Mouse (Mus musculus) heart, embryonic 13.5 days (tissue): ENCODE data around the gene Bhlhe41. TPM values are rescaled to one million over a fixed set of nuclear protein-coding genes. Genes with fewer than 3 reads are reported as not detected.
A peak's percentile ranks its signal among the peaks of the same experiment; 100 is the strongest.

Source experiments
- ATAC-seq: fragments of 200-750 bp; cut with Nextera tagmentation; 2 replicates; pipeline ENCODE4 v1.8.0; 2017; ENCODE audit warnings: moderate TSS enrichment; ENCODE audit not compliant: insufficient number of reproducible peaks, low FRiP score, low TSS enrichment; ENCODE audit errors: extremely low read depth
- H3K27ac ChIP-seq: fragments of 300-500 bp; sonication (generic); replicated peaks from 2 replicates; pipeline ENCODE4 v1.5.1; 2015; ENCODE audit warnings: moderate library complexity, mild to moderate bottlenecking, inconsistent platforms
- H3K27me3 ChIP-seq: fragments of 300-500 bp; sonication (generic); replicated peaks from 2 replicates; pipeline ENCODE4 v1.6.1; 2015; ENCODE audit warnings: mild to moderate bottlenecking, inconsistent platforms
- H3K36me3 ChIP-seq: fragments of 300-500 bp; sonication (generic); 2 replicates; pipeline ENCODE4 v1.6.1; 2015; ENCODE audit warnings: mild to moderate bottlenecking, inconsistent platforms
- H3K4me1 ChIP-seq: fragments of 300-500 bp; sonication (generic); 2 replicates; pipeline ENCODE4 v1.6.1; 2015; ENCODE audit warnings: inconsistent platforms
- H3K4me2 ChIP-seq: fragments of 300-500 bp; sonication (generic); 2 replicates; pipeline ENCODE4 v1.6.1; 2015; ENCODE audit warnings: inconsistent platforms, mild to moderate bottlenecking, moderate library complexity
- H3K4me3 ChIP-seq: fragments of 300-500 bp; sonication (generic); 2 replicates; pipeline ENCODE4 v1.5.1; 2015; ENCODE audit warnings: moderate library complexity, mild to moderate bottlenecking, inconsistent platforms
- H3K9ac ChIP-seq: fragments of 300-500 bp; sonication (generic); 2 replicates; pipeline ENCODE4 v1.6.1; 2015; ENCODE audit warnings: inconsistent platforms, mild to moderate bottlenecking, moderate library complexity
- H3K9me3 ChIP-seq: fragments of 300-500 bp; sonication (generic); 2 replicates; pipeline ENCODE4 v1.6.1; 2016; ENCODE audit warnings: inconsistent platforms
- WGBS: fragments of 180-500 bp; shearing (Covaris S2); methylation state at CpG from one replicate; pipeline ENCODE4 v1.1.7; 2015; ENCODE audit warnings: mixed read lengths; 5-methylcytosine and 5-hydroxymethylcytosine counted together
- polyA plus RNA-seq: library from polyadenylated mRNA; unstranded; fragments of >200 nt; fragmentation: Nextera tagmentation; extraction: Ambion mirVana; gene quantifications from 2 replicates; pipeline ENCODE4 v1.2.1, GENCODE M21; 2015

Bhlhe41 gene
- polyA plus RNA-seq, 1 experiment from 2014 or later: 4.9 TPM

DNA sequence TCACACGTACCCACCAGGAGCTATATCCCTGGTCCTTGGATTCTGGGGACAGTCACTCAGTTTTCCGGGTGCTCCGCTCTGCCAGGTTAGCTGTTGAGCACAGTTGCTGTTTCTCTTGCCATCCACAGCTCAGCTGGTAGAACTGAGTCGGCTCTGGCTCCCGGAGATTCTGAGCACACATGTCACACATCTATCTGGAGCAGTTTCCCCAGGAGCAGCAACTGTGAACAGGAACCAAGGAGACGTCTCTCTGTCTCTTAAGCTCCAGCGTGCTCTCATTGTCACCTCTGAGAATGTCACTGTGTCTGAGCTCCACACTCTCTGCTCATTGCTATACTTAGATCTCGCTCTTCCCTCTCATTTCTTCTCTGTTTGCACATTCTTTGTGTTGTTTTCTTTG, 32.4 kb downstream of the Bhlhe41 start:
- H3K4me3 ChIP-seq: no peak overlapping the region
- peak overlapping the region; percentile 20 for H3K4me2 ChIP-seq
- no peak overlapping the region for H3K9ac ChIP-seq
- peak overlapping the region; percentile 36; the same call in 1 of the 2 replicates for H3K27ac ChIP-seq
- H3K4me1 ChIP-seq: peaks cover 32% of the 10 kb centered on the region
- no peak for ATAC-seq
- H3K27me3 ChIP-seq: no peaks in the 10 kb centered on the region
- H3K36me3 ChIP-seq: no peaks in the 10 kb centered on the region
- no peaks in the 10 kb centered on the region for H3K9me3 ChIP-seq
- WGBS: 52% methylated on average over 8 of the region's 8 CpGs

DNA sequence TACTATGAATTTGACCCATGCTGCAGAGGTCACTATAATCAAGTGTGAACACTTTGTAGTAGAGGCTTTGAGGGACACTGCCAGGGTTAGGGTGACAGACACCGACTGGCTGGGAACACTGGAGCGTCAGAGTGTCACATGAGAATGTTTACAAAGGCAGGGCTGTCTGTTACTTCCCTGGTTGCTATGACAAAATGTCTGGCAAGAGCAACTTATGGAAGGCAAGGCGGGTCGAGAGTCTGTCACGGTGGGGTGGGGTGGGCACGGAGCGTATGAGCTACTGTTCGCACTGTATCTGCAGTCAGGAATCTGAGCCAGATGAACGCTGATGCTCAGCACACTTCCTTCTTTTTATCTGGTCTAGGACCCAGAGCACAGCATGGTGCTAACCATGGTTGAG, 34.7 kb downstream of the Bhlhe41 start:
- Histone ChIP-seq H3K36me3 (peaks cover 2% of the 10 kb centered on the region), H3K4me1 (peaks cover 23% of the 10 kb centered on the region), H3K27me3 (no peaks in the 10 kb centered on the region), H3K4me3 (0 out of 2 replicates have a peak overlapping the region, but pooled peaks have one; percentile 11), H3K4me2 (peak overlapping the region; percentile 57), H3K27ac (no peak overlapping the region), H3K9me3 (no peaks in the 10 kb centered on the region), H3K9ac (peak overlapping the region; percentile 59; the same call in 1 of the 2 replicates)
- 40% methylated on average over 9 of the region's 9 CpGs for WGBS
- ATAC-seq: no peak

DNA sequence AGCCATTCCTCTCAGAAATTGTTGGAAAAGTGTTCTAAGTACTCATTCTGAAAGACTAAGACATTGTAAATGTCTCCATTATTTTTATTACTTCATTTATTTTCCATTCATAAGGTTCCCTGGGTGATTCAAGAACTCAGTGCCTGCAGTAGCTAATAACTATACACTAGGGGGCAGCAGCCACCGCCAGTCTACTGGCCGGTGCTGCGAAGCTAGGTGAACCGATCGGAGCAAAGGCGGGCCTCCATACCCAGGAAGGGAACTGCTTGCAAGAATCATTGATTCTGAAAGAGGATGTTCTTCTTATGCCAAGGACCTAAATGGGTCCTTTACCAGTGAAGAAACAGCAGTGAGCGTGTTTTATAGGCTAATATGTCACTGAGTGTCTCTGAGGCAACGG, 35.2 kb downstream of the Bhlhe41 start:
- 14% methylated on average over 8 of the region's 8 CpGs for WGBS
- Histone ChIP-seq H3K9me3 (peaks cover 4% of the 10 kb centered on the region; the same call in 1 of the 2 replicates), H3K4me1 (peaks cover 18% of the 10 kb centered on the region), H3K36me3 (peaks cover 7% of the 10 kb centered on the region), H3K9ac (no peak overlapping the region), H3K27me3 (no peaks in the 10 kb centered on the region), H3K27ac (no peak overlapping the region), H3K4me2 (peak overlapping the region; percentile 57), H3K4me3 (no peak overlapping the region)
- no peak for ATAC-seq

DNA sequence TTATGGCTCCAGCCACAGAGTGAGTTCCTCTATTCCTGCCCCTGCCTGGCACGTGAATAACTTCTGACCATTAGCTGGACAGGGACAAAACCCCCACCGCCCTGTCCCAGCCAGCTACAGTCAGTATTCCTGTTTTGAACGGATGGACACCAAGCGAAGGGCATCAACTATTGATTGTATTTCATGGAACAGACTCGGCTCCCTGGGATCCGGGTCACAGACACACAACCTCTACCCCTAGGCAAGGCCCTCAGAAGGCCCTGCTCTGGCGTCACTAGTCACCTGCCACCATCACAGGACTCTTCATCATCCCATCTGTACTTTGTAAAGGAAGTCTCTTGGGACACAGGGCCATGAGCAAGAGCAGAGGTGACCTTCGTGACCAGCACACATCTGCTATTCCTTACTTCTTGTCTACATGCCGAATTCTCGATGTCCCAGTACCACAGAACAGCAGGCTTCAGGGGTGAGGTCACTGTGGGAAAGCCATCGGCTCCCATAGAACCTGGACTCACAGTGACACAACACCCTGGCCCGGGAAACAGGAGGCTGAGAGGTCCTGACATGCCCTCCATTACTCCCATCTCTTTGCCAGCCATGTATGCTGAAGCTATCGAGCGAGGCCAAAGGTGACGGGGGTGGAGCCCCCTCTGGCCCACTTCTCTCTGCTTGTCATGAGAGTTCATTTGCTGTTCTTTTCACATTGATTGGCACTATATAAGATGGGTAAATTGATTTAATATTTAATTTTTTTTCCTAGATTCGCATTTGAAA, 36.1 kb downstream of the Bhlhe41 start:
- ATAC-seq: no peak
- Histone ChIP-seq H3K4me3 (no peak overlapping the region), H3K27me3 (no peaks in the 10 kb centered on the region), H3K36me3 (peaks cover 14% of the 10 kb centered on the region), H3K27ac (no peak overlapping the region), H3K4me2 (no peak overlapping the region), H3K9ac (no peak overlapping the region), H3K9me3 (peaks cover 4% of the 10 kb centered on the region; the same call in 1 of the 2 replicates), H3K4me1 (peaks cover 17% of the 10 kb centered on the region)
- WGBS: 75% methylated on average over 16 of the region's 16 CpGs

DNA sequence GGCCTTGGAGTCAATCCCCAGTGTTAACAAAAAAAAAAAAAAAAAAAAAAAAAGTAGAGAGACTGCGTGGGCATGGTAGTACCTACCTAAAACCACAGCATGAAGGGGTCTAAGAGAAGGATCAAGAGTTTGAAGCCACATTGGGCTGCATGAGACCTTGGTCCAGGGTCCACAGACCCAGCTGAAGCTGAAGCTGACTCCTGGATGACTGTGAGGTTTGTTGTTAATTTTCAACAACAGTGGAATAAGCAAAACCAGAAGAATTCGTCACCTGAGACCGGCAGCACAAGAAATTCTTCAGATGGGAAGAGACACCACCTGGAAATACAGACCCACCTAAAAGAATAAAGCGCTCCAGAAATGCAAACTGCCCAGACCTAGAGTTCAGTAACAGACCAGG, 39.1 kb downstream of the Bhlhe41 start:
- Histone ChIP-seq H3K9me3 (peaks cover 4% of the 10 kb centered on the region; the same call in 1 of the 2 replicates), H3K4me2 (no peak overlapping the region), H3K9ac (no peak overlapping the region), H3K27ac (no peak overlapping the region), H3K4me1 (peaks cover 24% of the 10 kb centered on the region), H3K36me3 (peaks cover 22% of the 10 kb centered on the region), H3K4me3 (no peak overlapping the region), H3K27me3 (no peaks in the 10 kb centered on the region)
- ATAC-seq: no peak
- WGBS: 93% methylated on average over 4 of the region's 4 CpGs

DNA sequence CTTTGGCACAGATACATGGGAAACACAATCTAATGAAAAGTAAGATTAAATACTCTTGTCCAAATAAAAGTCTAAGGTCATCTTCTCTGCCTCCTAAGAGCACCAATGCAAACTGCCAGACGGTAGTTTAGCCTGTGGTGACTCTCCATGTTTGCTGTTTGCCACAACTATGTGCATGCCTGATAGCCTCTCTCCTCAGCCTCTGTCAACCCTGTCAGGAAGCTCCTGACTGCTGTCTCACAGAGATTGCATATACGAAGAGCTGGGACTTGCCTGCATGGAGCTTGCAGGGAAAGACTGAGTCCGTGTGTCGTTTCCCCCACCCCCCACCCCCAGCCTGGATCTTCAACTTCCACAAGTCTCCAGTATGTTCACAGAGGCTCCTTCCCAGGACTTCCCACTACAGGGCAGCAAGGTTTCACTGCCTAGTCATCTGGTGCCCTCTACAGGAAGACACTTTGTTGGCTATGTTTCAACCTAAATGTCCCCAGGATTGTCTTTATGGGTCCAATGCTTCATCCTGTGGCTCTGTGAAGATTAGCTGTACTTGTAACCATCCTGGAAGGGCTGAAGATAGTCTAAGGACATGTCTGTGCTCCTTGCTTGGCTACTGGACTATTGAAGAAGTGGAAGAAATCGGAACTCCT, 41.6 kb downstream of the Bhlhe41 start:
- H3K4me2 ChIP-seq: no peak overlapping the region
- no peak for ATAC-seq
- H3K4me3 ChIP-seq: no peak overlapping the region
- H3K4me1 ChIP-seq: peaks cover 15% of the 10 kb centered on the region
- H3K27ac ChIP-seq: peak overlapping the region; percentile 59; the same call in 1 of the 2 replicates
- no peaks in the 10 kb centered on the region for H3K27me3 ChIP-seq
- H3K9me3 ChIP-seq: peaks cover 4% of the 10 kb centered on the region; the same call in 1 of the 2 replicates
- H3K9ac ChIP-seq: no peak overlapping the region
- 36% methylated on average over 5 of the region's 5 CpGs for WGBS
- H3K36me3 ChIP-seq: peaks cover 41% of the 10 kb centered on the region

DNA sequence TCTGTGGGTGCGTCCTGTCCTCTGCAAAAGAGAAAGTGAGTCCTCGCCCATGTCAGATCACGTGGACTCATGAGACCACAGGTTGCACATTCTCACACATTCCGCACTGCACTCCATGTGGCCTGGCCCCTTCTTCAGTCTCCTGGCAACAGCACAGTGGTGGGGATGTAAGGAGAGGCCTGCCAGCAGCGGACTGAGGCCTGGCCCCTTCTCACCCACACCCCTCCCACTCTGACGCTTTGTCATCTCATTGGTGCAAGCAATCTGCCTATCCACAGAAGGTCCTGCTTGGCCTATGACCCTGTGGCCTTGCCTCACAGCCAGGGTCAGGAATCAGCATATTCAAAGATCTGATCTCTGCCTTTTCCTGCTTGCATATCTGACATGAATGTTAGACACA, 42.3 kb downstream of the Bhlhe41 start:
- Histone ChIP-seq H3K4me3 (no peak overlapping the region), H3K9ac (no peak overlapping the region), H3K9me3 (peaks cover 4% of the 10 kb centered on the region; the same call in 1 of the 2 replicates), H3K27ac (peak overlapping the region; percentile 59), H3K4me2 (no peak overlapping the region), H3K4me1 (peaks cover 15% of the 10 kb centered on the region), H3K27me3 (no peaks in the 10 kb centered on the region), H3K36me3 (peaks cover 47% of the 10 kb centered on the region)
- ATAC-seq: peak; percentile 35; the same call in 1 of the 2 replicates
- WGBS: 47% methylated on average over 6 of the region's 6 CpGs

DNA sequence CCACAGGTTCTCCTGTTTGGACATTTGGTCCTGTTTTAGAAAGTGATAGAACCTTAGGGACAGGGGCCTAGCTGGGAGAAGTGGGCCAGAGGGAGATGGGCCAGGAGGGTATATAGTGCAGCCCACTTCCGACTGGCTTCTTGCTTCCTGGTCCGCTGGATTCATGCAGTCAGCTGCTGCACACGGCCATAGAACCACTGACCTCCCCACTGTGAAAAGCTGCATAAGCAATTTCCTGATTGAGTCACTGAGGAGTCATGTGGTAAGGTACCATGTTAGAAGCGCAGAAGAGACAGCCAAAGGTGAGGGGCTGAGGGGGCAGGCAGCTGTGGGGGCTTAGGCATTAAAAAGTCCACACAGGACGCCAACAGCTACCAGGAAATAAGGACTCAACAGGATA, 43.1 kb downstream of the Bhlhe41 start:
- H3K4me3 ChIP-seq: no peak overlapping the region
- no peak for ATAC-seq
- peaks cover 15% of the 10 kb centered on the region for H3K4me1 ChIP-seq
- peaks cover 55% of the 10 kb centered on the region for H3K36me3 ChIP-seq
- H3K27me3 ChIP-seq: no peaks in the 10 kb centered on the region
- H3K9me3 ChIP-seq: peaks cover 4% of the 10 kb centered on the region; the same call in 1 of the 2 replicates
- H3K4me2 ChIP-seq: no peak overlapping the region
- WGBS: 68% methylated on average over 5 of the region's 5 CpGs
- no peak overlapping the region for H3K27ac ChIP-seq
- H3K9ac ChIP-seq: no peak overlapping the region

DNA sequence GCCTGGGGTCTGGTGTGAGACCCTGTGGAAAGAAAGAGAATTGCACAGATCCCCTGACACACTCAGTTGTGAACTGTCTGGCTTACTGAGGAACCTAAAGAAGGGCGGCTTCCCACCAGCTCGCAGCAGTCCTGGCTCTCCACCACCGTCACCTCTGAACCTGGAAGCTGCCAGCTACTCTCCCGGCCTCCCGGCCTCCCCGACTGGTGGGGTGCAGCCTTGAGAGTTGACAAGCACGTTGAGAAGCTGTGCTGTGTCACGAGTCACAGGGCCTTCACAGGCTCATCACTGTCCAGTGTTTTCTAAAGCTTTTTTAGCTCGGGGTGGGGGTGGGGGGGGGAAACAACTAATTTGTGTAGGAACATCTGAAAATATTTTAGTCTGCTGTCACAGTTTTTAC, 46.2 kb downstream of the Bhlhe41 start:
- no peaks in the 10 kb centered on the region for H3K27me3 ChIP-seq
- no peak overlapping the region for H3K4me3 ChIP-seq
- H3K36me3 ChIP-seq: peaks cover 66% of the 10 kb centered on the region
- WGBS: 63% methylated on average over 9 of the region's 9 CpGs
- H3K4me2 ChIP-seq: no peak overlapping the region
- no peak overlapping the region for H3K27ac ChIP-seq
- ATAC-seq: no peak
- H3K4me1 ChIP-seq: peaks cover 24% of the 10 kb centered on the region
- H3K9me3 ChIP-seq: no peaks in the 10 kb centered on the region
- H3K9ac ChIP-seq: no peak overlapping the region

DNA sequence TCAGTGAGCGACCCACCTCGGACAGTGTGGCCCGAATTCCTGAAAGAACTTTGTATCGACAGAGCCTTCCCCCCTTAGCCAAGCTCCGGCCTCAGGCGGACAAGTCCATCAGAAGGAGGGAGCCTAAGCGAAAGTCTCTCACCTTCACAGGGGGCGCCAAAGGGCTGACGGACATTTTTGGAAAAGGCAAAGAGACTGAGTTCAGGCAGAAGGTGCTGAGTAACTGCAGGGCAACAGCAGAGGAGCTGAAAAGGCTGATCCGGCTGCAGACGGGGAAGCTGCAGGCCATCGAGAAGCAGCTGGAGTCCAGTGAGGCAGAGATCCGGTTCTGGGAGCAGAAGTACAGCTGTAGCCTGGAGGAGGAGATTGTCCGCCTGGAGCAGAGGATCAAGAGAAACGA, 50.2 kb downstream of the Bhlhe41 start:
- Histone ChIP-seq H3K27me3 (no peaks in the 10 kb centered on the region), H3K9me3 (no peaks in the 10 kb centered on the region), H3K9ac (peak overlapping the region; percentile 65), H3K4me3 (no peak overlapping the region), H3K36me3 (peaks cover 86% of the 10 kb centered on the region), H3K27ac (0 out of 2 replicates have a peak overlapping the region, but pooled peaks have one; percentile 2), H3K4me2 (peak overlapping the region; percentile 11; the same call in 1 of the 2 replicates), H3K4me1 (peaks cover 16% of the 10 kb centered on the region)
- 28% methylated on average over 15 of the region's 15 CpGs for WGBS
- no peak for ATAC-seq

DNA sequence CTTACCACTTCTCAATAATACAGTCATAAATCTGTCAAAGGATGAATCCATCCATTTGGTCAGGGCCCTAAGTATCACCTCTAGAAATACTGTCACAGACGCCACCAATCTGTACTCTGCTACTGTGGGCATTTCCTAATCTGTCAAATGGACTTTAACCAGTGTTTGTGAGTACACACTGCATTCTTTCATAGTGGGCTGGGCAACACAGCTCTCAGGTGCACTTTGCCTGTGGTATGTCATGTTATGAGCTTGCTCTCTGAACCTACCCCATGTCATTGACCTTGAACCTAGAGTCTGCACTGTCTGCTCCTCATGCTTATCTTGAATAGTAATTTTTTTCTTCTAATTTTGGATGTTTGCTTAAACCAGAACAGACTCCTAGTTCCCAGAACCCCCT, 54.2 kb downstream of the Bhlhe41 start:
- Histone ChIP-seq H3K27me3 (no peaks in the 10 kb centered on the region), H3K36me3 (peaks cover 64% of the 10 kb centered on the region), H3K27ac (no peak overlapping the region), H3K4me2 (no peak overlapping the region), H3K9me3 (no peaks in the 10 kb centered on the region), H3K4me1 (peaks cover 45% of the 10 kb centered on the region), H3K9ac (no peak overlapping the region), H3K4me3 (no peak overlapping the region)
- ATAC-seq: no peak
- WGBS: 80% methylated on average over 1 of the region's 1 CpGs
